Mouse (Mus musculus): ENCODE results near the gene Dus4l. TPM values are rescaled to one million over a fixed set of nuclear protein-coding genes. Genes with fewer than 3 reads are reported as not detected.

Dus4l gene
- 7.4 and 11.4 TPM in 2 replicates for polyA plus RNA-seq (2016; fragmentation: Nextera tagmentation; extraction: Ambion mirVana)

DNA sequence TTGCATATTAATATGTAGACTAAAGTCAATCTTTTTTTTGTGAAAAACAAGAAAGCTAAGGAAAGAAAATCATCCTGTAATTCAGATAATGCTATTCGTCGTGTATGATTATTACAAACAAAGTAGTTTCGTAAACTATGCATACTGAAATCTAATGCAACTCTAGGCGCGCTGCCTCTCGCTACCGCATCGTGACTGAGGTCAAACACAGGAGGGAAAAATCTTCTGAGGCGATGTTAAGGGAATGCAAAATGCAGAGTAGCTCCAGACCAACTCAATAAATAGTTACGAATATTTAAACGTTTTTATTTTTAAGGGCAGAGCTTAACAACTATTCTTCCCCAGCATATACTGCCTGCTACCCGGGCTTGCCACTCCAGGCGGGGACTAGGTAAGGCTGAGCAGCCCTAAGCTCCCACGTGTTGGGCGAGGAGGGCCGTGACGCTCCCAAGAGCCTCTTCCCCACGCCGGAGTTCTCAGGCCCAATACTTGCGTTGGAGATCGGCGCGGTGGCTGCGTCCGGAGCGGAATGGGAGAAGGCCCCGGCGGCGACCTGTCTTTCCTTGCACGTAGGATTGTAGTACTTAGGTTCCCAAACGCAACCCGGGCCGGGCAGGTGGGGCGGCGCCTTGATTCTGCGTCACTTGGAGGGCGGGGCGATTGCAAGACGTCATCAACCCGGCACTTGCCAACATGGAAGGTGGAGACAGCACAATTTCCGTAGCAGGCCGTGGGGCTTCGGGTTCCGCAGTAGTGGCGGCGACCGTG lies at the start of gene Dus4l, which contains the start of gene Cog5:
Gene Dus4l, minus strand, starts transcription at position 630 of the 768 bp plus-strand sequence.
Gene Cog5, plus strand, starts transcription at position 673 of the 768 bp plus-strand sequence.
- no peaks in the 10 kb centered on the region for H3K27me3 ChIP-seq (ENCODE audit: insufficient read depth, poor library complexity, severe bottlenecking)
- DNase-seq (ENCODE audit: low spot score): peak; percentile 97
- peak within 1 kb of the TSS; percentile 86 for H3K4me3 ChIP-seq
- H3K27ac ChIP-seq: peak within 1 kb of the TSS; percentile 95
- H3K9me3 ChIP-seq: no peaks in the 10 kb centered on the region
- H3K36me3 ChIP-seq: 0 out of 2 replicates have a peak, but pooled peaks cover 8% of the 10 kb centered on the region
- peaks cover 11% of the 10 kb centered on the region; the same call in 1 of the 2 replicates for H3K4me1 ChIP-seq
- WGBS: under 1% methylated on average over 47 of the region's 47 CpGs

DNA sequence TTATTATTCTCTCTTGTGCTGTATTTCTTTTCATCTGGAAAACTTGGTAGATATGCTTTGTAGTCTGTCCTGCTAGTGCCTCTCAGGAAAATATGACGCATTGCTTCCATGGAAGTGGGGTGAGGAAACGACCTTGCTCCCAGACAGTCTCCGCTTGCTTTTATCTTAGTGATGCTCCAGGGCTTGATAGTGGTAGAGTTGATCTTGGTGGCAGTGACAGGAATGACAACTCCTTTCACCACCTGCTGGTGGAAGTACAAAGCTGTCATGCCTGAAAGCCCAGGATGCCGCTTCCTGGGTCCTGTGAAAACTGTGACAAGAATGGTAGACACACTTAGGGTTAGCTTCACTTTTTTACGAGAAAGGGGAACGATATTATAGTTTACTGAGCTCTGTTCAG lies 49.3 kb upstream of the Dus4l start:
- no peaks in the 10 kb centered on the region for H3K36me3 ChIP-seq
- H3K27me3 ChIP-seq (ENCODE audit: insufficient read depth, poor library complexity, severe bottlenecking): no peaks in the 10 kb centered on the region
- no peak overlapping the region for H3K4me3 ChIP-seq
- H3K27ac ChIP-seq: peak overlapping the region; percentile 78; the same call in 1 of the 2 replicates
- H3K9me3 ChIP-seq: no peaks in the 10 kb centered on the region
- WGBS: 24% methylated on average over 6 of the region's 6 CpGs
- peaks cover 4% of the 10 kb centered on the region; the same call in 1 of the 2 replicates for H3K4me1 ChIP-seq
- DNase-seq (ENCODE audit: low spot score): peak; percentile 86

DNA sequence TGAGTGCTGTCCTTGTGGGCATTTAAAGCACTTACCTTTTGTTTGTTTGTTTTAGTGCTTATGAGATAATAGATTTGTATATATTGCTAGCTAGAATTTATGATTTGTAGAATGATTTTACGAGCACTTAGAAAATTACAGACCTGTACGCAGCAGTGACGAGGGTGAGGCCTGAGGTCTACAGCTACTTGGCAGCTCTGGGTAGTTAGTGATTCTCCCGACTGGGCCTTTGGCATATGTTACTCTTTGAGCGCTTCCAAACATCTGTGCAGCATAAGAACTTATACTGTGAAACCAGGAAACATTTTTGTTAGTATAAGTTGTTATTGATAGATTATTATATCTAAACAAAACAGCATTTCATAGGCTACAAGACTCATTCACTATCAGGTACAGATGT lies 46.8 kb upstream of the Dus4l start:
- Histone ChIP-seq H3K9me3 (no peaks in the 10 kb centered on the region), H3K27ac (peak overlapping the region; percentile 52; the same call in 1 of the 2 replicates), H3K4me3 (no peak overlapping the region), H3K36me3 (peaks cover 20% of the 10 kb centered on the region), H3K4me1 (peaks cover 4% of the 10 kb centered on the region; the same call in 1 of the 2 replicates), H3K27me3 (ENCODE audit: insufficient read depth, poor library complexity, severe bottlenecking) (no peaks in the 10 kb centered on the region)
- 85% methylated on average over 5 of the region's 5 CpGs for WGBS
- DNase-seq (ENCODE audit: low spot score): no peak

GRCm38 (mm10) chr12:31700623-31701347 lies 46.2 kb upstream of the Dus4l start:
- H3K4me3 ChIP-seq: no peak overlapping the region
- H3K27me3 ChIP-seq (ENCODE audit: insufficient read depth, poor library complexity, severe bottlenecking): no peaks in the 10 kb centered on the region
- WGBS: 72% methylated on average over 5 of the region's 5 CpGs
- DNase-seq (ENCODE audit: low spot score): no peak
- H3K27ac ChIP-seq: peak overlapping the region; percentile 52; the same call in 1 of the 2 replicates
- no peaks in the 10 kb centered on the region for H3K9me3 ChIP-seq
- peaks cover 4% of the 10 kb centered on the region; the same call in 1 of the 2 replicates for H3K4me1 ChIP-seq
- H3K36me3 ChIP-seq: peaks cover 20% of the 10 kb centered on the region

DNA sequence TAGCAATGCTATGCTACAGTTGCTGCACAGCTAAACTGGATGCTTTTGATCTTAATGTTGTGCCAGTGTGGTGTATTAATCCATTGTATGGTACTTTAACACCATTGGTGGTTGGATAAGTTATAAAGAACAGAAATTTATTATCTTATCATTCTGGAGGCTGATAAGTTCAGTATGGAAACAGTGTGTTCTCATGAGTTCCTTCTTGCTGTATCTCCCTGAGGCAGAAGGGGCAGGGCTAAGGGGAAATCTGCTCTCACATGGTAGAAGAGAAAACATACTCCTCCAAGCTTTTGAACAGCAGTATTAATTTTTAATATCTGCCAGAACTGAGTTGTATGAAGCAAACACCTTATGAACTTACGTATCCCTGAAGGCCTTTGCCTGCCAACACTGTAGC lies 38.7 kb upstream of the Dus4l start:
- Histone ChIP-seq H3K4me3 (no peak overlapping the region), H3K9me3 (no peaks in the 10 kb centered on the region), H3K36me3 (peaks cover 24% of the 10 kb centered on the region), H3K4me1 (no peaks in the 10 kb centered on the region), H3K27me3 (ENCODE audit: insufficient read depth, poor library complexity, severe bottlenecking) (no peaks in the 10 kb centered on the region), H3K27ac (no peak overlapping the region)
- DNase-seq (ENCODE audit: low spot score): no peak
- WGBS: 87% methylated on average over 1 of the region's 1 CpGs

DNA sequence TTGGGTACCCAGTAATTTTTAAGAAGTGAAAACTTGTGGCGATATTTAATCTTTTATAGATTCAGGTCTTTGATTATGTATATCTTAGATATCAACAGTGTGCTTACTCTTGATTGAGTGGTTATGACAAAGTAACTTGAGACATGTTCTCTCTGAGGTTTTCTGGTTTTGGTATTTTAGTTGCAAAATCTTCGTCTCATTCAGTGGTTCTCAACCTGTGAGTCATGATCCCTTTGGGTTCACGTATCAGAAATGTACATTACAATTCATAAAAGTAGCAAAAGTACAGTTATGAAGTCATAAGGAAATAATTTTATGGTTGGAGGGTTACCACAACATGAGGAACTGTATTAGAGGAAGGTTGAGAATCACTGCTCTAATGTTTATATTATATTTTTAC lies 32.1 kb upstream of the Dus4l start:
- no peak for DNase-seq (ENCODE audit: low spot score)
- H3K4me1 ChIP-seq: no peaks in the 10 kb centered on the region
- H3K27ac ChIP-seq: no peak overlapping the region
- no peaks in the 10 kb centered on the region for H3K9me3 ChIP-seq
- H3K27me3 ChIP-seq (ENCODE audit: insufficient read depth, poor library complexity, severe bottlenecking): no peaks in the 10 kb centered on the region
- no peak overlapping the region for H3K4me3 ChIP-seq
- 95% methylated on average over 3 of the region's 3 CpGs for WGBS
- H3K36me3 ChIP-seq: no peaks in the 10 kb centered on the region

DNA sequence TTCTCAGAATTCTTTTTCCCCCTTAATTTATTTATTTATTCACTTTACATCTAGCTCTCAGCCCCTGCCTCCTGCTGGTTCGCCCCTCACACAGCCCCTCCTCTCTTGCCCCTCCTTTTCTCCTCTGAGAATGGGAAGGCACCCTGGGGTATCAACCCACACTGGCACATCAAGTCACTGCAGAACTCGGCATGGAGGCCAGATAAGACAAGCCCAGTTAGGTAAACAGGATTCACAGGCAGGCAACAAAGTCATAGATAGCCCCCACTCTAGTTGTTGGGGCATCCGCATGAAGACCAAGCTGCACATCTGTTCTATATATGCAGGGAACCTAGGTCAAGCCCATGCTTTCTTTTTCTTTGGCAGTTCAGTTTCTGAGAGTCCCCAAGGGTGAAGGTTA lies 12.6 kb upstream of the Dus4l start:
- Histone ChIP-seq H3K36me3 (peaks cover 64% of the 10 kb centered on the region), H3K4me1 (no peaks in the 10 kb centered on the region), H3K27me3 (ENCODE audit: insufficient read depth, poor library complexity, severe bottlenecking) (no peaks in the 10 kb centered on the region), H3K4me3 (no peak overlapping the region), H3K9me3 (no peaks in the 10 kb centered on the region), H3K27ac (no peak overlapping the region)
- WGBS: 59% methylated on average over 3 of the region's 3 CpGs
- DNase-seq (ENCODE audit: low spot score): no peak

DNA sequence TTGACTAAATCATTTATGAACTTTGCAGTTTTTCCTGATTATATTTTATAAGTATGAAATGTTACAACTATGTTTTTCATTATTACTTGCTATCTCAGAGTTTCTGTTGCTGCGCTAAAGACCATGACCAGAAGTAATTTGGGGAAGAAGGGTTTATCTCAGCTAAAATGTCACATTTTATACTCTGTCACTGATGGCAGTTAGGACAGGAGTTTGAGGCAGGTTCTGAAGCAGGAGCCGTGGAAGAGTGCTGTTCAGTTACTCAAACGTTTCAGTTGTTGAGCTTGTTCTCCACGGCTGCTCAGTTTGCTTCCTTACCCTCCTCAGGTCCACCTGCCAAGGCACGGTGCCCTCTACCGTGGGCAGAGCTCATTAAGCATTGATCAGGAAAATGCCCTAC lies 11.4 kb upstream of the Dus4l start:
- no peaks in the 10 kb centered on the region for H3K9me3 ChIP-seq
- no peak overlapping the region for H3K27ac ChIP-seq
- H3K36me3 ChIP-seq: peaks cover 56% of the 10 kb centered on the region
- no peaks in the 10 kb centered on the region for H3K27me3 ChIP-seq (ENCODE audit: insufficient read depth, poor library complexity, severe bottlenecking)
- no peaks in the 10 kb centered on the region for H3K4me1 ChIP-seq
- no peak for DNase-seq (ENCODE audit: low spot score)
- H3K4me3 ChIP-seq: no peak overlapping the region
- WGBS: 83% methylated on average over 6 of the region's 6 CpGs

DNA sequence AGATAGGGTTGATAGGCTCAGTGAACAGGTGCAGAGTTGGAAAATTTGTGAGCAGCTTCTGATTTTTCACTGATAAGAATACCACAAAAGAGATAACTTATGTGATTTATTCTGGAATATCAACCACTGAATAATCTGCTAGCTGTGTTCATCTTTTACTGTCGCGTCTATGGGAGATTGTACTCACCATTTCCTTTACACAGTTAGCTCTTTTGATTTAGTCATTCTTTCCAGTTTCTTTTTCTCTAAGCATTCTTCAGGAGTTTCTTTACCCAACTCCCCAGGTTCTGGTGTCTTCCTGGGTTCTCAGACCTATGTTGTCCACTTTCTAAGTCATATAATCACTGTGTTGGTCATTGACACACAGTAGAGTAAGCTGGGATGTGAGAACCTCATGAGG lies 2.2 kb upstream of the Dus4l start:
- peaks cover 11% of the 10 kb centered on the region; the same call in 1 of the 2 replicates for H3K4me1 ChIP-seq
- H3K9me3 ChIP-seq: no peaks in the 10 kb centered on the region
- H3K4me3 ChIP-seq: no peak overlapping the region
- 92% methylated on average over 2 of the region's 2 CpGs for WGBS
- no peak for DNase-seq (ENCODE audit: low spot score)
- H3K36me3 ChIP-seq: peaks cover 5% of the 10 kb centered on the region; the same call in 1 of the 2 replicates
- H3K27me3 ChIP-seq (ENCODE audit: insufficient read depth, poor library complexity, severe bottlenecking): no peaks in the 10 kb centered on the region
- H3K27ac ChIP-seq: no peak overlapping the region

DNA sequence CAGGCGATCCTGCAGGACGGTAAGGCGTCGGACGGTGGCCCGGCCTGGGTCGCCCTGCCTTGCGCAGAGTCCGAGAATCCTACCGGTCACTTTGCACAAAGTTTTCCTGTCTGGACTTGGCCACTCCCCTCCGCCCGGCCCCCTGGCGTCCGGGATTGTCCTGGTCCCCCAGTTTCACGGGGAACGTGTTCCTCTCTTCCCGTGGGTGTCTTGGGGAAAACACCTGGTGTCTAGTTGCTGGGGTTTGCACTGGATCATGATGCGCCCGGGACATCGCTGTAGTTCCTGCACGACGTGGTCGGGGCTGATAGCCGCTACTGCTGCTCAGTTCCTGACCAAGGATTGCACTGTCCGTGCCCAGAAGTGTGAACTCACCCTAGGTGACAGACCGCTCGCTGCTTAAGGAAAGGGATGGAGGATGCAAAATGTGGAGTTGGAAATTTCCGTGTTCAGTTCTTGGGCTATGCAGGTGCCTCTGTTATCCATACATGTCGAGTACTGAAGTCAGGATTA lies 395 bp upstream of the Dus4l start:
- Histone ChIP-seq H3K4me3 (peak overlapping the region; percentile 86), H3K27ac (peak overlapping the region; percentile 95), H3K27me3 (ENCODE audit: insufficient read depth, poor library complexity, severe bottlenecking) (no peaks in the 10 kb centered on the region), H3K9me3 (no peaks in the 10 kb centered on the region), H3K36me3 (0 out of 2 replicates have a peak, but pooled peaks cover 5% of the 10 kb centered on the region), H3K4me1 (peaks cover 11% of the 10 kb centered on the region; the same call in 1 of the 2 replicates)
- DNase-seq (ENCODE audit: low spot score): no peak
- WGBS: 1% methylated on average over 29 of the region's 29 CpGs

DNA sequence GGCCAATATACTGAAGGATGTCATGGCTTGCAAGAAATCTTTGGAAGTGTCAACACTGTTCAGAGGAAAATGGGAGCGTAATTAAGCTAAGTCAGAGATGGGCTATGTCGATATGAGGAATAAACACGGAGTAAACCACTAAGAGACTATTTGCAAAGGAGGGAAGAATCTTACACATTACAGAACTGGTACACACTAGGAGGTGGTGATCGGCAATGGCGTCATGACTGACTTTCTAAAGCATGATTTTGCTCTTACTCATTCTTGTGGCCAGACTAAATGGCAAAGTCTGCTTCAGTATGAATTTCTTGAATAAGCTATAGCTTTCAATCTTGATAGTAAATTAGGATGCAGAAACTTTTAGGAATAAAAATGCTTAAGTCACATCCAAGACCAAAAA lies 1.0 kb downstream of the Dus4l start:
- Histone ChIP-seq H3K4me1 (peaks cover 11% of the 10 kb centered on the region; the same call in 1 of the 2 replicates), H3K4me3 (peak overlapping the region; percentile 86), H3K27me3 (ENCODE audit: insufficient read depth, poor library complexity, severe bottlenecking) (no peaks in the 10 kb centered on the region), H3K9me3 (no peaks in the 10 kb centered on the region), H3K27ac (peak overlapping the region; percentile 95; the same call in 1 of the 2 replicates), H3K36me3 (0 out of 2 replicates have a peak, but pooled peaks cover 8% of the 10 kb centered on the region)
- no peak for DNase-seq (ENCODE audit: low spot score)
- 77% methylated on average over 5 of the region's 5 CpGs for WGBS

GRCm38 (mm10) chr12:31635240-31635607 lies 19.4 kb downstream of the Dus4l start:
- Histone ChIP-seq H3K4me3 (no peak overlapping the region), H3K4me1 (peaks cover 10% of the 10 kb centered on the region), H3K27me3 (ENCODE audit: insufficient read depth, poor library complexity, severe bottlenecking) (no peaks in the 10 kb centered on the region), H3K36me3 (peaks cover 3% of the 10 kb centered on the region), H3K9me3 (no peaks in the 10 kb centered on the region), H3K27ac (peak overlapping the region; percentile 92; the same call in 1 of the 2 replicates)
- 91% methylated on average over 3 of the region's 3 CpGs for WGBS
- no peak for DNase-seq (ENCODE audit: low spot score)
